Mouse (Mus musculus): ENCODE results near the gene A230050P20Rik.

- TF ChIP-seq CTCF (IDR thresholded peaks at IDR 0.05; ENCODE audit: borderline replicate concordance, insufficient read depth, low read length) (no peak), POLR2A (IDR thresholded peaks at IDR 0.05; ENCODE audit: low read depth, low read length) (no peak)
Measured at GRCm38 (mm10) chr9:20890411-20890810, 22.0 kb downstream of the A230050P20Rik start.

Data from embryonic fibroblast, embryonic 13.5 days (primary cell).